Mouse (Mus musculus) midbrain, postnatal 0 days (tissue): ENCODE measurements around the gene Pcdh9. TPM values are rescaled to one million over a fixed set of nuclear protein-coding genes. Genes with fewer than 3 reads are reported as not detected.

ENCODE experiments used
- ATAC-seq: fragments of 200-750 bp; cut with Nextera tagmentation; 2 replicates; pipeline ENCODE4 v1.8.0; 2017; ENCODE audit warnings: moderate number of reproducible peaks, mild to moderate bottlenecking, moderate TSS enrichment, moderate library complexity; ENCODE audit not compliant: low FRiP score
- DNase-seq: peaks from one replicate; pipeline ENCODE4 v3.0.0-alpha.2; 2015; ENCODE audit warnings: low spot score
- H3K27ac ChIP-seq: fragments of 300-500 bp; sonication (generic); 2 replicates; pipeline ENCODE4 v1.5.1; 2014; ENCODE audit warnings: low read depth, mild to moderate bottlenecking, low read length, mixed read lengths
- H3K27me3 ChIP-seq: fragments of 300-500 bp; sonication (generic); 2 replicates; pipeline ENCODE4 v1.6.1; 2014; ENCODE audit warnings: low read length, control low read depth, mixed read lengths; ENCODE audit not compliant: insufficient read depth
- H3K36me3 ChIP-seq: fragments of 300-500 bp; sonication (generic); 2 replicates; pipeline ENCODE4 v1.6.1; 2014; ENCODE audit warnings: low read length, control low read depth, mixed read lengths; ENCODE audit not compliant: insufficient read depth
- H3K4me1 ChIP-seq: fragments of 300-500 bp; sonication (generic); 2 replicates; pipeline ENCODE4 v1.6.1; 2014; ENCODE audit warnings: mild to moderate bottlenecking, control low read depth, antibody characterized with exemption, low read length, mixed read lengths; ENCODE audit not compliant: insufficient read depth
- H3K4me2 ChIP-seq: fragments of 300-500 bp; sonication (generic); 2 replicates; pipeline ENCODE4 v1.6.1; 2014; ENCODE audit warnings: low read depth, mild to moderate bottlenecking, low read length, mixed read lengths; ENCODE audit not compliant: poor library complexity, severe bottlenecking
- H3K4me3 ChIP-seq: fragments of 300-500 bp; sonication (generic); 2 replicates; pipeline ENCODE4 v1.5.1; 2014; ENCODE audit warnings: low read depth, mild to moderate bottlenecking, low read length, moderate library complexity
- H3K9ac ChIP-seq: fragments of 300-500 bp; sonication (generic); replicated peaks from 2 replicates; pipeline ENCODE4 v1.6.1; 2014; ENCODE audit warnings: mild to moderate bottlenecking, low read length, moderate library complexity, mixed read lengths; ENCODE audit not compliant: poor library complexity, severe bottlenecking
- H3K9me3 ChIP-seq: fragments of 300-500 bp; sonication (generic); 2 replicates; pipeline ENCODE4 v1.6.1; 2016; ENCODE audit warnings: low read length, control low read depth
- CTCF ChIP-seq: IDR thresholded peaks from 2 replicates; pipeline ENCODE4 v1.5.1; 2016; ENCODE audit warnings: antibody characterized with exemption, mild to moderate bottlenecking
- WGBS: fragments of 180-500 bp; shearing (Covaris S2); extraction: QIAGEN DNeasy Blood & Tissue Kit; methylation state at CpG from one replicate; pipeline ENCODE4 v1.1.7; 2014; 5-methylcytosine and 5-hydroxymethylcytosine counted together
- polyA plus RNA-seq: library from polyadenylated mRNA; unstranded; fragments of >200 nt; fragmentation: Nextera tagmentation; extraction: Ambion mirVana; gene quantifications from 2 replicates; pipeline ENCODE4 v1.2.1, GENCODE M21; 2015
- total RNA-seq: library from RNA; depleted of rRNA; stranded (reverse); fragments of >200 nt; gene quantifications from 2 replicates; pipeline ENCODE4 v1.2.3, GENCODE M21; 2014

The Pcdh9 gene
- total and polyA plus RNA-seq, 2 experiments from 2014 or later = 149 to 164 TPM

DNA sequence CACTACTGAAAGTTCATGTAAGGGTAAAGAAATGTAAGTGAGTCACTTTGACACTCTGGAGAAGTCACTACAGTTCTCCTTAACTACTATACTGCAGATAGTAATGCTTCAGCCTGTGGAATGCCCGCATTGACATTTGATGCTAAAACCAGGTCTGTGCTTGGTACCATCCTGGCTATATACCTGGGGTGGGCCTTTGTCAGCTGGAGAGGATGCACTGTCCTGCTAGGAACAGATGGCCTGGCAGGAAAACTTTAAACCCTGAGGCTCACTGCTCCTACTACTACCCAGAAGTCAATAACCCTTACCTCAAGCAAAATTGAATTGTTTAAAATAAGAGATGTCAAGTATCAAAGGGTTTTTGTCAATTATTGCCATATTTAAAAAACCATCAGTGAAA is 14.5 kb downstream of the Pcdh9 start:
- H3K4me2 ChIP-seq = no peak overlapping the region
- DNase-seq (no peak), ATAC-seq (no peak)
- no peak for TF ChIP-seq CTCF
- H3K27ac ChIP-seq = no peak overlapping the region
- H3K27me3 ChIP-seq = no peaks in the 10 kb centered on the region
- no peaks in the 10 kb centered on the region for H3K36me3 ChIP-seq
- H3K4me1 ChIP-seq = no peaks in the 10 kb centered on the region
- H3K9me3 ChIP-seq = no peaks in the 10 kb centered on the region
- no peak overlapping the region for H3K4me3 ChIP-seq
- H3K9ac ChIP-seq = no peak overlapping the region
- WGBS = 100% methylated on average over 1 of the region's 1 CpGs

DNA sequence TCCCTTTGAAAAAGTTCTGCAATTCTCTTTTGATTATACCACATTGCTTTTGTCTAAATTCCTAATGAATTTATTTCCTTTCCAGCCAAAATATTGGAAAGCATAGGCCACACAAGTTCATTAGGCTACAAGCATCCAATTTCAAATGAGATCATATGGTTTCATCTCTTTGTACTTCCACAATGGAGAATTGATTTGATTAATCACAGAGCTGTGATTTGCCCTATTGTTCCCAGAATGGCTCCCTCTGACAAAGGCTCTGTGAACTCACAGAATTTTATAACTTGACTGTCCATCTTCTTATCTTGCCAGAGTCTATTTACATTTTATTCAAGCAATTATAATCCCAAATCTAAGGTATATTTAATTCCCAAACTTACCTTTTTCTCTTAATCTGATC is 22.3 kb downstream of the Pcdh9 start:
- no peak overlapping the region for H3K4me2 ChIP-seq
- H3K4me1 ChIP-seq = no peaks in the 10 kb centered on the region

DNA sequence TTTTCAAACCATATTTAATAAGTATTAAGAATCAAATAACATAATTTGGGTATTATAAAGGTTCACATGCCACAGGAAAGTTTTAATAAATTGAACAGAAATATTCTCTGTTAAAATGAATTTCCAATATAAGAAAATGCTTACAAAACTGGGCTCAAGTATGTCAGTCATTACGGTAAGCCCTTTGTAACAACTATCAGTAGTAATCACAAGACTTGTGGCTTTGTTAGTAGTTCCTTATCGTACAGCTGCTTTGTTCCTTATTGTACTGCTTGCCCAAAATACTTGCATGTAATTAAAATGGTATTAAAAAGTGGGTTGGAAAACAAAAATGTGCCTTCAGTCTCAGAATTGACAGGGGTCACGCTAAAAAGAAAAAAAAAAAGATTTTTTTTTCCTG is 32.4 kb downstream of the Pcdh9 start:
- no peaks in the 10 kb centered on the region for H3K9me3 ChIP-seq
- WGBS = 76% methylated on average over 3 of the region's 3 CpGs
- no peaks in the 10 kb centered on the region for H3K27me3 ChIP-seq
- H3K27ac ChIP-seq = no peak overlapping the region
- no peaks in the 10 kb centered on the region for H3K4me1 ChIP-seq
- no peak for TF ChIP-seq CTCF
- no peak for ATAC-seq
- H3K36me3 ChIP-seq = no peaks in the 10 kb centered on the region
- no peak overlapping the region for H3K4me3 ChIP-seq
- no peak overlapping the region for H3K9ac ChIP-seq
- no peak overlapping the region for H3K4me2 ChIP-seq
- DNase-seq = no peak

More for the DNA sequence above, 22.3 kb downstream of the Pcdh9 start:
- no peaks in the 10 kb centered on the region for H3K27me3 ChIP-seq
- H3K4me3 ChIP-seq = no peak overlapping the region
- no peaks in the 10 kb centered on the region for H3K9me3 ChIP-seq
- DNase-seq (no peak), ATAC-seq (no peak)
- no peak overlapping the region for H3K9ac ChIP-seq
- H3K27ac ChIP-seq = no peak overlapping the region
- H3K36me3 ChIP-seq = no peaks in the 10 kb centered on the region
- TF ChIP-seq CTCF = no peak

DNA sequence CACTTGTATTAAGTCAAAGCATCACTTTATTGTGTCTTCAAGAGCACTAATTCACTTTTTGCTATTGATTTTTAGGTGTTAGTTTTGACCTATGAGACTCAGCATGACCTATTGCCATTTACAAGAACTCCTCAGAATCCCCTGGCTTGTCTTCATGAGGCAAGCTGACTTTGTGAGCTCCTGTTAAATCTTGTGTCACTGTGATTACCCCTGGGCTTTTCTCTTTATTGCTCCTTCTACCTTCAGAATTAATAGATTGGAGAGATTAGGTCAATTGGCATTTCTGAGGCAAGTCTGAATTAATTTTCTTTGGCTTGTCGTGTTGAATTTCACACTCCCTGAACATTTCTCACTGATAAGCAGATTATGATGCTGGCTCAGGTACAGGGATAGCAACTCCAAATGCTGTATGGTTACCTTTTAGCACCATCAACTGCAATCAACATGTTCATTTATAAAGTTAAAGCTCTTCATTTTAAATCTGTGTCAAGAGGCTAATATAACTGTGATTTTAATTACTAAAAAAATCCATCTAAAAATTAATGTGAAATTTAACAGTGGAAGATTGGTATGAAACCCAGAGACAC is 44.3 kb downstream of the Pcdh9 start:
- DNase-seq (peak; percentile 54), ATAC-seq (no peak)
- WGBS = 14% methylated on average over 1 of the region's 1 CpGs
- Histone ChIP-seq H3K27ac (no peak overlapping the region), H3K9me3 (no peaks in the 10 kb centered on the region), H3K4me2 (no peak overlapping the region), H3K9ac (no peak overlapping the region), H3K36me3 (no peaks in the 10 kb centered on the region), H3K27me3 (no peaks in the 10 kb centered on the region), H3K4me3 (no peak overlapping the region), H3K4me1 (no peaks in the 10 kb centered on the region)
- no peak for TF ChIP-seq CTCF

DNA sequence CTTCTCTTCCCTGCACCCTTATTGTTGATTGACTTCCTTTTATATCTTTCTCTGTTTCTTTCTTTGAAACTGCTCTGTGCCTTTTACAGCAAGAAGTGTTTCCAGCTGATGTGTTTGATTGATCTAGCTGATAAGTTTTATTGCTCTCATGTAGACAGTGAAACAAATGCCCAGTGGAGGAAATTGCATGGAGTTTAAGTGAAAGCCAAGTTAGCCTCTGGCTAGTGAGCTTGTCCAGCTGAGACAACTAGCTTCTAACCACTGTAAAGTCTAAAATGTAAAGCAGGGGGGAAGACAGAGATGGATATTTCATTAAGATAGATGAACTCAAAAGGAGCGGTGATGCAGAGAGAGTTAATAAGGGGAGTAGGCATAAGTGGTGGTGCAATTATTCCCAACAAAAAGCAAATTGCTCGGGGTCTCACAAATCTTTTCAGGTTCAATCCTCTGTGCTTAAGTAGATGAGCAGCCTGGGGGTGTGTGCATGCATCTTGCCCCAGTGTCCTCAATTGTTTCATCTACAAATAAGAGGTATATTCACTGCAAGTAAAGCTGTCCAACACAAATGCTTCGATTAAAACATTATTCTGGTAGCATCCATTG is 47.7 kb downstream of the Pcdh9 start:
- ATAC-seq = no peak
- Histone ChIP-seq H3K9me3 (no peaks in the 10 kb centered on the region), H3K27ac (no peak overlapping the region), H3K36me3 (no peaks in the 10 kb centered on the region), H3K4me1 (no peaks in the 10 kb centered on the region), H3K4me2 (no peak overlapping the region), H3K27me3 (no peaks in the 10 kb centered on the region), H3K4me3 (no peak overlapping the region), H3K9ac (no peak overlapping the region)
- 53% methylated on average over 3 of the region's 3 CpGs for WGBS
- no peak for DNase-seq
- TF ChIP-seq CTCF = no peak

DNA sequence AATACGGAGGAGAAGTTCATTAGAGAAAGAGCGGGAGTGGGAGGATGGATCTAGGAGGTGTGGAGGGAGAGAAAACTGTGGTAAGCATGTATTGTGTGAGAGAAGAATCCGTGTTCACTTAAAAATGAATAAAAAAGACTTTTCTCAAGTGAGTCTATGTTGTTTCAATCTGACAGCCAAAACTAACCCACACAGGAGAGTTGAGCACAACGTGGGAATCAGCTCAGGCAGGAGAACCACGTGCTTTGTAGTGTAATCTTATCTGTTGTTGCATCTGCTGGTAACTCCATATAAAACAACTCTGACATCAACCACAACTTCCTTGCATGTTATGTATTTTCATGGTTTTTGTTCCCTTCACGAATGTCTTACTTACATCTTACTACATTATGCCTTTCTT is 58.0 kb downstream of the Pcdh9 start:
- H3K9ac ChIP-seq = no peak overlapping the region
- TF ChIP-seq CTCF = no peak
- H3K9me3 ChIP-seq = no peaks in the 10 kb centered on the region
- ATAC-seq = no peak
- WGBS = 86% methylated on average over 6 of the region's 6 CpGs
- no peak overlapping the region for H3K4me2 ChIP-seq
- H3K4me1 ChIP-seq = no peaks in the 10 kb centered on the region
- H3K27ac ChIP-seq = no peak overlapping the region
- H3K27me3 ChIP-seq = no peaks in the 10 kb centered on the region
- H3K4me3 ChIP-seq = no peak overlapping the region
- no peaks in the 10 kb centered on the region for H3K36me3 ChIP-seq
- no peak for DNase-seq
